ENCODE assay signal across 9 mouse cellular contexts in the genomic region with DNA sequence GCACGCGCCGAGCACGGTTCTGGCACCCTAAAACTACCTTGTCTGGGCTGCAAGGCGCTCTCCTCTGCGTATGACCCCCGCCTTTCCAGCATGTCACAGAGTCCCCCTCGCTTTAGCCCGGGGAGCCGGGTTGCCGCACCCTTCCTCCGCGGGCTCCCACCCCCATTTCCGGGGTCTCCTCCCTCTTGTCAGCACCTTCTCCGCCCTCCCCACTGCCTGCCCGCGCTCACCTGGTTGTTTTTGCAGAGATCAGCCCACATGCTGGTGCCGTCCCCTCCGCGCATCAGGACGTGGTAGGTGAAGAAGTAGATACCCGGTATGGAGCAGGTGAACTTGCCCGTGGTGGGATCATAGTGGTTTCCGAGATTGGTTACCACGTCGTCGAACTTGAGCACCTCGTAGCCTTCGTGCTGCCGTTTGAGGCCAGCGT. TPM values are rescaled to one million over a fixed set of nuclear protein-coding genes. Genes with fewer than 3 reads are reported as not detected.
DNase-seq lines count a peak whose midpoint lies in the region; ATAC-seq and TF ChIP-seq lines count a peak whose summit lies in the region.
"Had no signal": no experiment of that assay in that cellular context is flagged by ENCODE, and none has a peak within 500 bp of the region (broad histone marks: within the 10 kb centered on the region; RNA-seq: fewer than 3 reads in every experiment).

No protein-coding gene starts in this region.

- H3K9ac ChIP-seq in hindbrain, embryonic 16.5 days (ENCODE audit: low read depth, low read length): peak overlapping the region; percentile 77
- H3K9ac ChIP-seq in liver, embryonic 14.5 days (replicated peaks): no peak overlapping the region
- H3K9ac ChIP-seq in stomach, embryonic 15.5 days: no peak overlapping the region

- no peak for TF ChIP-seq CTCF in liver, embryonic 14.5 days (IDR thresholded peaks at IDR 0.05; ENCODE audit: low read depth)

- H3K36me3 ChIP-seq in erythroblast, embryonic 14.5 days (ENCODE audit: control insufficient read depth): no peaks in the 10 kb centered on the region
- no peaks in the 10 kb centered on the region for H3K36me3 ChIP-seq in embryonic facial prominence, embryonic 10.5 days (replicated peaks)
- H3K36me3 ChIP-seq in hindbrain, embryonic 16.5 days (ENCODE audit: control insufficient read depth, insufficient read depth, low read length): no peaks in the 10 kb centered on the region
- no peaks in the 10 kb centered on the region for H3K36me3 ChIP-seq in liver, embryonic 14.5 days (replicated peaks; ENCODE audit: control insufficient read depth, insufficient read depth, low read depth)
- H3K36me3 ChIP-seq in stomach, embryonic 15.5 days: no peaks in the 10 kb centered on the region

- no peak for ATAC-seq in erythroblast, adult 5-6 weeks (replicated peaks; ENCODE audit: low FRiP score, poor library complexity, severe bottlenecking)
- peak; percentile 34 for ATAC-seq in hindbrain, embryonic 16.5 days
- ATAC-seq in liver, embryonic 14.5 days (ENCODE audit: insufficient read depth): no peak
- no peak; the same call in 1 of the 2 replicates for ATAC-seq in stomach, embryonic 15.5 days (ENCODE audit: insufficient read depth, low FRiP score, low read depth)

- TF ChIP-seq EP300 in liver, embryonic 14.5 days (IDR thresholded peaks at IDR 0.05; ENCODE audit: low read depth): no peak

- peak overlapping the region; percentile 67 for H3K27ac ChIP-seq in embryonic facial prominence, embryonic 10.5 days (replicated peaks)
- peak overlapping the region; percentile 75 for H3K27ac ChIP-seq in hindbrain, embryonic 16.5 days (ENCODE audit: low read depth, low read length)
- no peak overlapping the region for H3K27ac ChIP-seq in liver, embryonic 14.5 days
- H3K27ac ChIP-seq in stomach, embryonic 15.5 days: no peak overlapping the region

- peak; percentile 3 for DNase-seq in 3134 (ENCODE audit: extremely low read depth, insufficient read length, low spot score)
- no peak for DNase-seq in embryonic facial prominence, embryonic 10.5 days (ENCODE audit: low spot score)
- no peak for DNase-seq in liver, embryonic 14.5 days (ENCODE audit: low read depth in 3 of 3, low spot score in 3 of 3)
- DNase-seq in cerebellum, adult 18-20 months: no peak

- WGBS in embryonic facial prominence, embryonic 10.5 days: 1% methylated on average over 31 of the region's 31 CpGs
- WGBS in hindbrain, embryonic 16.5 days: 1% methylated on average over 31 of the region's 31 CpGs
- WGBS in liver, embryonic 14.5 days (ENCODE audit: insufficient replicate concordance): 2% methylated on average over 31 of the region's 31 CpGs
- 3% methylated on average over 31 of the region's 31 CpGs for WGBS in stomach, embryonic 15.5 days

- H3K4me3 ChIP-seq in erythroblast, embryonic 14.5 days (replicated peaks): peak overlapping the region; percentile 2
- H3K4me3 ChIP-seq in embryonic facial prominence, embryonic 10.5 days: peak overlapping the region; percentile 68
- H3K4me3 ChIP-seq in hindbrain, embryonic 16.5 days (ENCODE audit: low read length): peak overlapping the region; percentile 74
- peak overlapping the region in 1 of 2 experiments; percentile 43; a peak in 2 of 4 replicates for H3K4me3 ChIP-seq in liver, embryonic 14.5 days (ENCODE audit: insufficient read depth in 1 of 2, low read depth in 2 of 2, low read length in 2 of 2)
- peak overlapping the region; percentile 52 for H3K4me3 ChIP-seq in stomach, embryonic 15.5 days (replicated peaks)

- H3K4me2 ChIP-seq in hindbrain, embryonic 16.5 days (ENCODE audit: low read length): peak overlapping the region; percentile 100
- peak overlapping the region; percentile 60 for H3K4me2 ChIP-seq in liver, embryonic 14.5 days (ENCODE audit: low read depth)
- H3K4me2 ChIP-seq in stomach, embryonic 15.5 days: peak overlapping the region; percentile 100

- no peaks in the 10 kb centered on the region; the same call in 1 of the 2 replicates for H3K9me3 ChIP-seq in erythroblast, embryonic 14.5 days (ENCODE audit: control insufficient read depth, low read length)
- no peaks in the 10 kb centered on the region for H3K9me3 ChIP-seq in embryonic facial prominence, embryonic 10.5 days
- no peaks in the 10 kb centered on the region for H3K9me3 ChIP-seq in hindbrain, embryonic 16.5 days (ENCODE audit: control insufficient read depth, low read length)
- no peaks in the 10 kb centered on the region for H3K9me3 ChIP-seq in liver, embryonic 14.5 days (ENCODE audit: control insufficient read depth, low read length)
- no peaks in the 10 kb centered on the region for H3K9me3 ChIP-seq in stomach, embryonic 15.5 days

- H3K27me3 ChIP-seq in erythroblast, embryonic 14.5 days (ENCODE audit: control insufficient read depth): peaks cover 58% of the 10 kb centered on the region
- H3K27me3 ChIP-seq in embryonic facial prominence, embryonic 10.5 days (replicated peaks; ENCODE audit: low read depth, poor library complexity, severe bottlenecking): peaks cover 66% of the 10 kb centered on the region
- peaks cover 14% of the 10 kb centered on the region for H3K27me3 ChIP-seq in hindbrain, embryonic 16.5 days (replicated peaks; ENCODE audit: control insufficient read depth, insufficient read depth, low read length)
- H3K27me3 ChIP-seq in liver, embryonic 14.5 days (ENCODE audit: control insufficient read depth, insufficient read depth, low read length): peaks cover 41% of the 10 kb centered on the region
- H3K27me3 ChIP-seq in stomach, embryonic 15.5 days (replicated peaks): peaks cover 34% of the 10 kb centered on the region

- H3K4me1 ChIP-seq in erythroblast, embryonic 14.5 days (ENCODE audit: control insufficient read depth): no peaks in the 10 kb centered on the region
- peaks cover 26% of the 10 kb centered on the region for H3K4me1 ChIP-seq in embryonic facial prominence, embryonic 10.5 days
- peaks cover 16% of the 10 kb centered on the region for H3K4me1 ChIP-seq in hindbrain, embryonic 16.5 days (ENCODE audit: control insufficient read depth, insufficient read depth, low read depth, low read length)
- H3K4me1 ChIP-seq in liver, embryonic 14.5 days (replicated peaks; ENCODE audit: control insufficient read depth in 2 of 2, insufficient read depth in 2 of 2, low read length in 1 of 2): no peaks in the 10 kb centered on the region
- H3K4me1 ChIP-seq in stomach, embryonic 15.5 days: peaks cover 18% of the 10 kb centered on the region

RNA-seq across cellular contexts. Expression of a gene that starts 1.6 kb away (rescaled TPM):
- polyA plus RNA-seq in erythroblast, embryonic 14.5 days (2012): not detected in 2 replicates
- not detected in 2 replicates for total RNA-seq in erythroblast, adult 5-6 weeks (2015; ENCODE audit: low replicate concordance)
- not detected in 2 replicates for total RNA-seq in erythroblast, adult 5-6 weeks (2017; ENCODE audit: low replicate concordance)
- 0.71 and 1.6 TPM in 2 replicates for polyA plus RNA-seq in embryonic facial prominence, embryonic 10.5 days (2016; fragmentation: Nextera tagmentation; extraction: Ambion mirVana)
- 5.8 and 6.8 TPM in 2 replicates for polyA plus RNA-seq in hindbrain, embryonic 16.5 days (2015; fragmentation: Nextera tagmentation; extraction: Ambion mirVana)
- 0.02 TPM in 2 replicates for polyA plus RNA-seq in liver, embryonic 14.5 days (2012; rRNA removed)
- polyA plus RNA-seq in liver, embryonic 14.5 days (2014; fragmentation: Nextera tagmentation; extraction: Ambion mirVana): 0.09 and 0.10 TPM in 2 replicates
- 0.26 and 0.32 TPM in 2 replicates for polyA plus RNA-seq in stomach, embryonic 15.5 days (2015; fragmentation: Nextera tagmentation; extraction: Ambion mirVana)
- total RNA-seq: MEL had no signal

Comparison
In these comparisons a context has a peak if more than half of its experiments do, and no peak if none do; other contexts are left out.
1. H3K27ac ChIP-seq: peak in embryonic facial prominence, embryonic 10.5 days (single experiment) and hindbrain, embryonic 16.5 days (single experiment); none in liver, embryonic 14.5 days (single experiment) and stomach, embryonic 15.5 days (single experiment).
2. Peak in every context shown above with its lines, with median percentiles within 50 percentile points of each other: H3K4me2 ChIP-seq.